Comparison of ENCODE assay signal across 18 mouse cellular contexts in genomic region chr1:90273629-90273928, GRCm38 (mm10).
DNase-seq lines count a peak whose midpoint lies in the region; ATAC-seq and TF ChIP-seq lines count a peak whose summit lies in the region.
"Had no signal": no experiment of that assay in that cellular context is flagged by ENCODE, and none has a peak within 500 bp of the region (broad histone marks: within the 10 kb centered on the region; RNA-seq: fewer than 3 reads in every experiment).

No protein-coding gene starts in this region.

- H3K4me2 ChIP-seq in liver, embryonic 15.5 days, result no peak overlapping the region
- H3K4me2 ChIP-seq: forebrain, embryonic 13.5 days; heart, embryonic 15.5 days had no signal

- H3K9ac ChIP-seq in liver, embryonic 15.5 days, result no peak overlapping the region
- H3K9ac ChIP-seq: forebrain, embryonic 13.5 days; heart, embryonic 15.5 days had no signal

- intact Hi-C loops in gastrocnemius, adult 2 months (cut with DNase I), result loop anchor here (10.0 kb wide), 1 partner anchor 221 kb away; no protein-coding TSS in a partner anchor
- intact Hi-C loops in left cerebral cortex, adult 2 months (cut with DNase I), result loop anchor here (5.0 kb wide), 1 partner anchor 216 kb away; no protein-coding TSS in a partner anchor

- H3K4me3 ChIP-seq in gastrocnemius, adult 2 months, result no peak overlapping the region
- H3K4me3 ChIP-seq in left cerebral cortex, adult 2 months, result no peak overlapping the region
- no peak overlapping the region for H3K4me3 ChIP-seq in liver, embryonic 15.5 days (replicated peaks)
- H3K4me3 ChIP-seq: forebrain, embryonic 13.5 days; heart, embryonic 15.5 days; midbrain, embryonic 10.5 days had no signal

- H3K27me3 ChIP-seq in liver, embryonic 15.5 days, result peaks cover 10% of the 10 kb centered on the region
- H3K27me3 ChIP-seq: forebrain, embryonic 13.5 days; heart, embryonic 15.5 days had no signal

- H3K4me1 ChIP-seq in liver, embryonic 15.5 days (replicated peaks), result peaks cover 58% of the 10 kb centered on the region

- 0 out of 2 replicates have a peak overlapping the region, but pooled peaks have one; percentile 12 for H3K27ac ChIP-seq in gastrocnemius, adult 2 months
- H3K27ac ChIP-seq in left cerebral cortex, adult 2 months, result 0 out of 2 replicates have a peak overlapping the region, but pooled peaks have one; percentile 4
- peak overlapping the region; percentile 78 for H3K27ac ChIP-seq in liver, embryonic 15.5 days (replicated peaks)
- H3K27ac ChIP-seq: forebrain, embryonic 13.5 days; heart, embryonic 15.5 days had no signal

- ATAC-seq in liver, embryonic 15.5 days (ENCODE audit: insufficient read depth), result no peak
- no peak for ATAC-seq in megakaryocyte progenitor cell, adult 5-6 weeks (replicated peaks; ENCODE audit: poor library complexity)
- ATAC-seq: forebrain, embryonic 13.5 days had no signal

- no peak for DNase-seq in gastrocnemius, adult 2 months
- no peak for DNase-seq in gastrocnemius, postnatal 10 days
- DNase-seq in left cerebral cortex, adult 2 months (ENCODE audit: extremely low spot score in 1 of 2, low spot score in 2 of 2), result no peak
- no peak for DNase-seq in left cerebral cortex, adult 18-20 months (ENCODE audit: low spot score in 2 of 2)
- peak; percentile 36 for DNase-seq in NIH3T3 (ENCODE audit: low read depth)
- DNase-seq in cerebellum, adult 11 months, result no peak
- DNase-seq: adrenal gland, postnatal 36 days; cerebellum, adult 9-10 months; gastrocnemius, postnatal 36 days; kidney, adult 2 months; kidney, postnatal 25 days; layer of hippocampus, adult 9-11 months; thymus, postnatal 4 days had no signal

- no peak for TF ChIP-seq CTCF in gastrocnemius, adult 2 months (IDR thresholded peaks at IDR 0.05)
- no peak for TF ChIP-seq CTCF in left cerebral cortex, adult 2 months (IDR thresholded peaks at IDR 0.05)

- no peaks in the 10 kb centered on the region for H3K9me3 ChIP-seq in liver, embryonic 15.5 days (replicated peaks)
- H3K9me3 ChIP-seq: forebrain, embryonic 13.5 days; heart, embryonic 15.5 days; midbrain, embryonic 10.5 days had no signal

- no peaks in the 10 kb centered on the region for H3K36me3 ChIP-seq in liver, embryonic 15.5 days (replicated peaks)
- H3K36me3 ChIP-seq: heart, embryonic 15.5 days; midbrain, embryonic 10.5 days had no signal

Comparison
In these comparisons a context has a peak if more than half of its experiments do, and no peak if none do; other contexts are left out.
1. H3K27ac ChIP-seq: peak in every context shown above with its lines; median percentile 78 in liver, embryonic 15.5 days; 12 in gastrocnemius, adult 2 months; 4 in left cerebral cortex, adult 2 months.